Mouse (Mus musculus): ENCODE measurements around the gene Prpsap1.

DNA sequence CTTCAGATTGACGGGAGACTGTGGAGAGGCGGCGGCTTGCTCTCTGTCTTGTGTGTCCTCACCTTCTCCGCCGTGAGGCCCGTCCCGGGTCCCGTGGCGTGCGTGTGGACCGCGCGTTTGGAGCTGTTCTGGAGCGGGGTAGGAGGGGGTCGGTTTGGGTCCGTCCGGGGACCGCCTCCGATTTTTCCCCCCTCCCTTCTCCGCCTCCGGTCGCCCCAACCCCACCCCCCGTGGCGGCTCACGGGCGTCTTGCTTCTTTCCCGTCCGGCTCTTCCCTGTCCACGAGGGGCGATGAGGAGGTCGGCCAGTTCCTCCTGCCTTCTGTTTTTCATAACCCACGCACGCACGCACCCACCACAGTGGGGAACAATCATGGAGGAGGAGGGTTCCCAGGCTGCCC lies 4.6 kb upstream of the Prpsap1 start:
- TF ChIP-seq CTCF (IDR thresholded peaks at IDR 0.05; ENCODE audit: low read depth): no peak
- no peak for TF ChIP-seq EP300 (IDR thresholded peaks at IDR 0.05; ENCODE audit: low read depth)
